In the genomic region with DNA sequence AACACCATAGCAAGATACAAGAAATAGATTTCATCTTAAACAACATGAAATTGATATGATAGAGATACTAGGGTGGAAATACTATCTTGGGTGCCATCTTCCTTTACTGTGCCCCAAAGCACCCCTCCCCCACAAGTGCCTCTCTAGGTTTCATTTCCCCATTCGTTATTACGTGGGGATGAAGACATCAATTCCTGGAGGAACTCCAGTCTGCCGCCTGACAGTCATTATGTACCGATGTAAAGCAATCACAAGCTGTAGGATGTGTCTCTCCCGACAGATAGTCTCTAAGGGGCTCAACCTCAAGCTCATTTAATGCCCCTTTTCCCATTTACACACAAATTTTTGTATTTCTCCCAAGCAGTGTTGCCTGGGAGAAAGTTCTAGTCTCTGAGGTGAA, we compare ENCODE assay signal across 25 mouse cellular contexts. TPM values are rescaled to one million over a fixed set of nuclear protein-coding genes. Genes with fewer than 3 reads are reported as not detected.
DNase-seq lines count a peak whose midpoint lies in the region; ATAC-seq and TF ChIP-seq lines count a peak whose summit lies in the region.
"Had no signal": no experiment of that assay in that cellular context is flagged by ENCODE, and none has a peak within 500 bp of the region (broad histone marks: within the 10 kb centered on the region; RNA-seq: fewer than 3 reads in every experiment).

No protein-coding gene starts in this region.

- no peaks in the 10 kb centered on the region for H3K36me3 ChIP-seq in neural tube, embryonic 13.5 days
- no peaks in the 10 kb centered on the region for H3K36me3 ChIP-seq in neural tube, embryonic 15.5 days
- H3K36me3 ChIP-seq in splenic B cell, adult 2 months (ENCODE audit: control insufficient read depth, insufficient read depth, low read length, poor library complexity, severe bottlenecking), result no peaks in the 10 kb centered on the region
- no peaks in the 10 kb centered on the region for H3K36me3 ChIP-seq in forebrain, embryonic 16.5 days (ENCODE audit: control insufficient read depth, insufficient read depth)
- H3K36me3 ChIP-seq: forebrain, embryonic 10.5 days; heart, embryonic 13.5 days; hindbrain, embryonic 12.5 days; midbrain, embryonic 10.5 days; neural tube, embryonic 12.5 days; stomach, embryonic 15.5 days had no signal

- H3K4me1 ChIP-seq in neural tube, embryonic 13.5 days (replicated peaks), result peaks cover 10% of the 10 kb centered on the region
- peaks cover 10% of the 10 kb centered on the region; the same call in 1 of the 2 replicates for H3K4me1 ChIP-seq in neural tube, embryonic 15.5 days
- peaks cover 11% of the 10 kb centered on the region; the same call in 1 of the 2 replicates for H3K4me1 ChIP-seq in forebrain, embryonic 16.5 days (replicated peaks; ENCODE audit: control insufficient read depth, insufficient read depth, low read length)
- H3K4me1 ChIP-seq: forebrain, embryonic 10.5 days; heart, embryonic 13.5 days; limb, embryonic 15.5 days; midbrain, embryonic 10.5 days; neural tube, embryonic 12.5 days; stomach, embryonic 15.5 days had no signal

- TF ChIP-seq CTCF in layer of hippocampus, adult 2 months (conservative IDR thresholded peaks at IDR 0.05), result no peak

- no peak overlapping the region for H3K4me2 ChIP-seq in neural tube, embryonic 13.5 days
- H3K4me2 ChIP-seq in neural tube, embryonic 15.5 days, result no peak overlapping the region
- H3K4me2 ChIP-seq in forebrain, embryonic 16.5 days (ENCODE audit: low read length), result no peak overlapping the region
- H3K4me2 ChIP-seq: heart, embryonic 13.5 days; hindbrain, embryonic 12.5 days; limb, embryonic 15.5 days; neural tube, embryonic 12.5 days; stomach, embryonic 15.5 days had no signal

- peak overlapping the region; percentile 73 for H3K27ac ChIP-seq in layer of hippocampus, adult 2 months
- H3K27ac ChIP-seq in neural tube, embryonic 13.5 days (replicated peaks), result 0 out of 2 replicates have a peak overlapping the region, but pooled peaks have one; percentile 35
- no peak overlapping the region for H3K27ac ChIP-seq in neural tube, embryonic 15.5 days (replicated peaks)
- H3K27ac ChIP-seq in forebrain, embryonic 16.5 days (ENCODE audit: low read length), result no peak overlapping the region
- H3K27ac ChIP-seq: forebrain, embryonic 10.5 days; heart, embryonic 13.5 days; hindbrain, embryonic 12.5 days; kidney, postnatal 0 days; limb, embryonic 15.5 days; midbrain, embryonic 10.5 days; neural tube, embryonic 12.5 days; stomach, embryonic 15.5 days had no signal

- no peaks in the 10 kb centered on the region for H3K9me3 ChIP-seq in neural tube, embryonic 13.5 days
- no peaks in the 10 kb centered on the region for H3K9me3 ChIP-seq in neural tube, embryonic 15.5 days (replicated peaks)
- H3K9me3 ChIP-seq in forebrain, embryonic 16.5 days (ENCODE audit: control insufficient read depth, low read length), result no peaks in the 10 kb centered on the region
- H3K9me3 ChIP-seq: forebrain, embryonic 10.5 days; heart, embryonic 13.5 days; hindbrain, embryonic 12.5 days; limb, embryonic 15.5 days; midbrain, embryonic 10.5 days; neural tube, embryonic 12.5 days; stomach, embryonic 15.5 days had no signal

- WGBS in neural tube, embryonic 13.5 days, result 28% methylated on average over 5 of the region's 5 CpGs
- WGBS in neural tube, embryonic 15.5 days, result 19% methylated on average over 5 of the region's 5 CpGs
- 25% methylated on average over 5 of the region's 5 CpGs for WGBS in forebrain, embryonic 16.5 days

- H3K4me3 ChIP-seq in layer of hippocampus, adult 2 months, result no peak overlapping the region
- no peak overlapping the region for H3K4me3 ChIP-seq in neural tube, embryonic 13.5 days
- H3K4me3 ChIP-seq in neural tube, embryonic 15.5 days (replicated peaks), result no peak overlapping the region
- H3K4me3 ChIP-seq in forebrain, embryonic 16.5 days (replicated peaks; ENCODE audit: low read length), result no peak overlapping the region
- H3K4me3 ChIP-seq: forebrain, embryonic 10.5 days; heart, embryonic 13.5 days; hindbrain, embryonic 12.5 days; limb, embryonic 15.5 days; midbrain, embryonic 10.5 days; neural tube, embryonic 12.5 days; stomach, embryonic 15.5 days had no signal

- peak; percentile 53 for ATAC-seq in neural tube, embryonic 13.5 days (ENCODE audit: low read depth)
- no peak for ATAC-seq in neural tube, embryonic 15.5 days (ENCODE audit: low FRiP score)
- peak; percentile 68 for ATAC-seq in common myeloid progenitor, adult 5-6 weeks (replicated peaks; ENCODE audit: low read depth, poor library complexity, severe bottlenecking)
- no peak for ATAC-seq in forebrain, embryonic 16.5 days

- no peak for DNase-seq in layer of hippocampus, adult 2 months (ENCODE audit: low spot score in 2 of 2)
- DNase-seq in layer of hippocampus, postnatal 36 days, result no peak
- peak; percentile 35 for DNase-seq in splenic B cell, adult 2 months (ENCODE audit: low read depth, low spot score)
- DNase-seq in spleen, adult 12 weeks (ENCODE audit: low spot score), result no peak
- DNase-seq: adrenal gland, postnatal 25 days; cerebellum, adult 11 months; cerebellum, postnatal 36 days; heart, postnatal 14 days; kidney, adult 2 months; left cerebral cortex, postnatal 4 days; lung, adult 18-20 months; lung, postnatal 14 days; thymus, postnatal 25 days had no signal

- H3K27me3 ChIP-seq in neural tube, embryonic 13.5 days, result no peaks in the 10 kb centered on the region
- H3K27me3 ChIP-seq in neural tube, embryonic 15.5 days (replicated peaks), result no peaks in the 10 kb centered on the region
- H3K27me3 ChIP-seq in splenic B cell, adult 2 months (ENCODE audit: control insufficient read depth, insufficient read depth, low read length, poor library complexity, severe bottlenecking), result no peaks in the 10 kb centered on the region
- H3K27me3 ChIP-seq in forebrain, embryonic 16.5 days (replicated peaks; ENCODE audit: control insufficient read depth, insufficient read depth, low read length), result no peaks in the 10 kb centered on the region
- H3K27me3 ChIP-seq: heart, embryonic 13.5 days; hindbrain, embryonic 12.5 days; limb, embryonic 15.5 days; neural tube, embryonic 12.5 days; stomach, embryonic 15.5 days had no signal

- no peak overlapping the region for H3K9ac ChIP-seq in neural tube, embryonic 13.5 days
- H3K9ac ChIP-seq in neural tube, embryonic 15.5 days (replicated peaks), result no peak overlapping the region
- no peak overlapping the region for H3K9ac ChIP-seq in forebrain, embryonic 16.5 days (replicated peaks; ENCODE audit: low read depth, low read length)
- H3K9ac ChIP-seq: heart, embryonic 13.5 days; hindbrain, embryonic 12.5 days; limb, embryonic 15.5 days; neural tube, embryonic 12.5 days; stomach, embryonic 15.5 days had no signal

RNA-seq across cellular contexts. Expression of a gene that starts 20.3 kb away (rescaled TPM):
- 1,000 to 10,000 TPM; 1,761 to 1,800 TPM for total RNA-seq in layer of hippocampus, adult 2 months (2021)
- 1,000 to 10,000 TPM; 1,671 to 1,869 TPM for total RNA-seq in layer of hippocampus, postnatal 36 days (2021)
- polyA plus RNA-seq in neural tube, embryonic 13.5 days (2015; fragmentation: Nextera tagmentation; extraction: Ambion mirVana), result 18.8 and 22.5 TPM in 2 replicates
- polyA plus RNA-seq in neural tube, embryonic 15.5 days (2015; fragmentation: Nextera tagmentation; extraction: Ambion mirVana), result 19.6 and 22.3 TPM in 2 replicates
- total RNA-seq in common myeloid progenitor, adult 5-6 weeks (2017), result not detected in 2 replicates
- 9.6 and 11.0 TPM in 2 replicates for polyA plus RNA-seq in forebrain, embryonic 16.5 days (2015; fragmentation: Nextera tagmentation; extraction: Ambion mirVana)

Comparison
In these comparisons a context has a peak if more than half of its experiments do, and no peak if none do; other contexts are left out.
1. H3K27ac ChIP-seq: peak in layer of hippocampus, adult 2 months (single experiment) and neural tube, embryonic 13.5 days (single experiment); none in neural tube, embryonic 15.5 days (single experiment) and forebrain, embryonic 16.5 days (single experiment).
2. ATAC-seq: peak in neural tube, embryonic 13.5 days (single experiment) and common myeloid progenitor, adult 5-6 weeks (single experiment); none in neural tube, embryonic 15.5 days (single experiment) and forebrain, embryonic 16.5 days (single experiment).
3. RNA of a gene that starts 20.3 kb away (total RNA-seq): 1,671 to 1,869 TPM in layer of hippocampus, postnatal 36 days and 1,761 to 1,800 TPM in layer of hippocampus, adult 2 months; not detected in common myeloid progenitor, adult 5-6 weeks; every median in the first group is over 1,000 times any median in the second.